Mouse (Mus musculus): ENCODE data around the gene Uba7. TPM values are rescaled to one million over a fixed set of nuclear protein-coding genes. Genes with fewer than 3 reads are reported as not detected.

Uba7 gene
- polyA plus RNA-seq, 1 experiment from 2014 or later, result 24.6 TPM

DNA sequence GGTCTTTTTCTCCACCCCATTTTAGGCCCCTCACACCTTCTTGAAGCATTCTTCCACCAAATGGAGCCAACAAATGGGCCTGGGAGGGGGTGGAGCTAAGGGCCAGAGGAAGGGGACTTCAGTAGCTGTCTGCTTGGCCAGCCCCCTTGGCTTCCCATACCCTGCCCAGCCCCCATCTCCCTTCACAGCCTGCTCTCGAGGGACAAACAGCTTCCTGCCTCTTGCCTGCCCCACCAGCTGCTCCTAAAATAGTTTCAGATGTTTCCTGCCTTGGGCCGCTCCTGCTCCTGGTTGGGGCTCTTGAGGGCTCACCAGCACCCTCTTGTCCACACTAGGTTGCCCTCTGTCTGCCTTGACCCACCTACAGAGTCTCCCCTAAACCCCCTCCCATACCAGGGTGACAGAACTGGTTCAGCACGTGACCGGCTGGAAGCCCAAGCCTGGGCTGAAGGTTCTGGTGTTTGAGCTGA, 8.2 kb downstream of the Uba7 start:
- no peaks in the 10 kb centered on the region for H3K9me3 ChIP-seq
- H3K4me1 ChIP-seq, result peaks cover 53% of the 10 kb centered on the region
- ATAC-seq (ENCODE audit: insufficient number of reproducible peaks, insufficient read depth, low FRiP score, low TSS enrichment), result 0 out of 2 replicates have a peak, but pooled peaks have one; percentile 19
- no peaks in the 10 kb centered on the region for H3K27me3 ChIP-seq
- peak overlapping the region; percentile 98 for H3K27ac ChIP-seq
- peak overlapping the region; percentile 88 for H3K9ac ChIP-seq
- peak overlapping the region; percentile 88 for H3K4me2 ChIP-seq (replicated peaks)
- 11% methylated on average over 4 of the region's 4 CpGs for WGBS
- H3K4me3 ChIP-seq, result peak overlapping the region; percentile 87
- no peaks in the 10 kb centered on the region for H3K36me3 ChIP-seq

DNA sequence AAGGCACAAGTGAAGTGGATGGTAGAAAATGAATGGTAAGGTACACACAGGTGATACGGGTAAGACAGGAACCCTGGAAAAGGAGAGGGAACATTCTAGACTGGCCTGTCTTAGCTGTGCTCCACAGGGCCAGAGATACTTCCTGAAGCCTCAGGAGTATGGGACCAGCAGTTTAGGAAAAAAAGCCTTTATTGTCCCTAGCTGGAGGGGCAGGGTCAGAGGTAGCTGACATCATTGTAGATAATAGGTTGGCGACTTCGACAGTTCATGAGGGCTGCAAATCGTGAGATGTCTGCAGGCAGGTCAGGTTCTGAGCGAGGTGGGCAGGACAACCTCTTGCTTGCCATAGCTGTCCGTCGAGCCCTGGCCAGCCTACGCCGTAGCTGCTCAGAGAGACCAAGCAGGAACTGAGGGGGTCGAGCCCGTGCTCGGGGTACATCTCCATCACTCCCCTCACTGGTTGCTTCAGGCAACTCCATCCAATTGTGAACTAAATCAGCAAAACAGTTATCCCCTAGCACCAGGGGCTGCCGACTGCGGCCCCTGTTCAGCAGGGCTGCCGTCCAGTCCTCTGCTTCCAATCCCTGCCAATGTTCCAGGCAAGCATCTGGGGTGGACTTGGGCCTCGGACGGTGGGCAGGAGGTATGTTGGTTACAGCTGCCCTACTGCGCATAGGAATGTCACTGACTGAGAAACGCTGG, 8.9 kb downstream of the Uba7 start:
- Histone ChIP-seq H3K4me3 (peak overlapping the region; percentile 87), H3K36me3 (no peaks in the 10 kb centered on the region), H3K4me2 (replicated peaks) (peak overlapping the region; percentile 88), H3K9me3 (no peaks in the 10 kb centered on the region), H3K9ac (peak overlapping the region; percentile 88), H3K27me3 (no peaks in the 10 kb centered on the region), H3K4me1 (peaks cover 53% of the 10 kb centered on the region), H3K27ac (peak overlapping the region; percentile 98)
- 23% methylated on average over 19 of the region's 19 CpGs for WGBS
- no peak for ATAC-seq (ENCODE audit: insufficient number of reproducible peaks, insufficient read depth, low FRiP score, low TSS enrichment)

DNA sequence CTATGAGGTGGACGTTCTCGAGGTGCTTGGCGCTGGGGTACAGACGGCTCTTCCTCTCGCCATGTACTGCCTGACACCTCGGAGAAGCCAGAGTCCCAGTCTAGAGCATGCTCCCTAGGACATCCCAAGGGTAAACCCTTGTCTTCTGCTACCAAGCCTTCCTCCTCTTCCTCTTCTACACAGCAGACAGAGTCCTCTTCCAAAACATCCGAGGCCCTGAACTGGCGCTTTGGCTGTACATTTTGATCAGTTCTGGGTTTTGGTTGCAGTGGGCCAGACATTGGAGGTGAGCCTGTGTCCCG, 9.4 kb downstream of the Uba7 start:
- Histone ChIP-seq H3K4me2 (replicated peaks) (peak overlapping the region; percentile 88), H3K9me3 (no peaks in the 10 kb centered on the region), H3K9ac (peak overlapping the region; percentile 88), H3K4me1 (peaks cover 53% of the 10 kb centered on the region), H3K36me3 (no peaks in the 10 kb centered on the region), H3K27ac (peak overlapping the region; percentile 98), H3K27me3 (no peaks in the 10 kb centered on the region), H3K4me3 (peak overlapping the region; percentile 87)
- ATAC-seq (ENCODE audit: insufficient number of reproducible peaks, insufficient read depth, low FRiP score, low TSS enrichment), result no peak
- 29% methylated on average over 9 of the region's 9 CpGs for WGBS

DNA sequence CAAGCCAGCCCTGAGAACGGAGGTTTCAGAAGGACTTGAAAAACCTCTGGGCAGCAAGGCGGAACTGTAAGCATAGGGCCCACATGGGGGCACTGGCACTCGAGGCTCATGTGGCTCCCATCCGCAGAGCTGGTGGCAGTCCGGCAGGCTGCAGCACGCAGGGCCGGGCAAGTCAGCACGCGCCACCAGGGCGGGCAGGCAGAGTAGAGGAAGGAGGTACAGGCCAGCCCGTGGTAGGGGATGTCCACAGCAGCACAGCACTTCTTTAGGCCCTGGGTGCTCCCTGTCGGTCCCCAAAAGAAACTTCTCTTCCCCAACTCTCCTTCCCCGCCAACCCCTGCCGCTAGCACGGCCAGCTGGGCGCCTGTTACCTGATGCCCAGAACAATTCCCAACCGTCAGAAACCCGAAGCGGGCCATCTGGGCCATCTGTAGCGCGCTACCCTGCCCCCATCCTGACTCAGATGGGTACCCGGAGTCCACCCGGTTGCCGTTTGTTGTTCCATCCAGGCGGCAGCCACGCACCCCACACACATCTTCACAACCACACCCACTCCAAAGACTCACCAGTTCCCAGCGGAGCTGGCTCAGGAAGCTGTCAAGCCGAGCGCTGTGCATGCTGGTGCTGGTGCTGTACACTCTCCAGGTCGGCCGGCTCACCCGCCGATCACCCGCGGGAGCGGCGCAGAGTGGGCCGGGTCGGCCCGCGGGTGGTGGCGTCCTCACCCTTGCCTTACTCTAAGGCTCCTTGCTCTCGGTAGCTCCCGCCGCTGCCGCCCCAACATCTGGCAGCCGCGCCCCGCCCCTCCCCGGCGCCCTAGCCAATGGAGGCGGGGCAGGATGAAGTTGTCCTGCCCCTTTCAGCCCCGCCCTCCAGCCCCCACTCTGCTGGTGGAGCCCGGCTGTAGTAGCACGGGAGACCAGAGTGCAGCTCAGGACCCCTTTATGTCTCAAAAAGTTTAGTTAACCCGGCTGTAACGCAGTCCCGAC, 10.1 kb downstream of the Uba7 start, which contains the start of gene Inka1:
Inka1 (minus strand) TSS at position 749 of the 989 bp plus-strand sequence.
- peak; percentile 64 for ATAC-seq (ENCODE audit: insufficient number of reproducible peaks, insufficient read depth, low FRiP score, low TSS enrichment)
- under 1% methylated on average over 58 of the region's 58 CpGs for WGBS
- peak within 1 kb of the TSS; percentile 88 for H3K9ac ChIP-seq
- peak within 1 kb of the TSS; percentile 88 for H3K4me2 ChIP-seq (replicated peaks)
- H3K9me3 ChIP-seq, result no peaks in the 10 kb centered on the region
- H3K27me3 ChIP-seq, result no peaks in the 10 kb centered on the region
- H3K36me3 ChIP-seq, result no peaks in the 10 kb centered on the region
- H3K4me3 ChIP-seq, result peak within 1 kb of the TSS; percentile 87
- H3K27ac ChIP-seq, result peak within 1 kb of the TSS; percentile 98
- H3K4me1 ChIP-seq, result peaks cover 46% of the 10 kb centered on the region

DNA sequence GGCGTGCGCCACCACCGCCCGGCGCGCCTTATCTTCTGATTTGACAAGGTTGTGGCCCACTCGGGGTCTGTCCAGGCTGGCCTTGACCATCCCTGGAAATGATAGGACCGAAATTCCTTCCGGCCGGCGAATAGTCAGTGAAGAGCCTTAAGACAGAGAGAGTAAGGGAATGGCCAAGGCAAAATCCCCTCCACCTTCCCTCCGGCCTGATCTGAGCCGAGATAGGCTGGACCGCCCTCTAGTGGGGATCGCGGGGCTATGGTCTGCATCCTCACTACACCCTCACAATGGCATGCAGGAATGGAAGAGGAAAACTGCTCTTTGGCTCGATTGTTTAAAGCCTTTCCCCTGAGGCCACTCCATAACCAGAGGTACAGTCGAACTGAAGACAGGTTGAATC, 11.1 kb downstream of the Uba7 start:
- no peaks in the 10 kb centered on the region for H3K36me3 ChIP-seq
- peaks cover 36% of the 10 kb centered on the region for H3K4me1 ChIP-seq
- H3K27me3 ChIP-seq, result no peaks in the 10 kb centered on the region
- WGBS, result 3% methylated on average over 18 of the region's 18 CpGs
- no peaks in the 10 kb centered on the region for H3K9me3 ChIP-seq
- 0 out of 2 replicates have a peak, but pooled peaks have one; percentile 17 for ATAC-seq (ENCODE audit: insufficient number of reproducible peaks, insufficient read depth, low FRiP score, low TSS enrichment)
- H3K27ac ChIP-seq, result peak overlapping the region; percentile 98
- peak overlapping the region; percentile 88 for H3K4me2 ChIP-seq (replicated peaks)
- peak overlapping the region; percentile 87 for H3K4me3 ChIP-seq
- no peak overlapping the region for H3K9ac ChIP-seq

DNA sequence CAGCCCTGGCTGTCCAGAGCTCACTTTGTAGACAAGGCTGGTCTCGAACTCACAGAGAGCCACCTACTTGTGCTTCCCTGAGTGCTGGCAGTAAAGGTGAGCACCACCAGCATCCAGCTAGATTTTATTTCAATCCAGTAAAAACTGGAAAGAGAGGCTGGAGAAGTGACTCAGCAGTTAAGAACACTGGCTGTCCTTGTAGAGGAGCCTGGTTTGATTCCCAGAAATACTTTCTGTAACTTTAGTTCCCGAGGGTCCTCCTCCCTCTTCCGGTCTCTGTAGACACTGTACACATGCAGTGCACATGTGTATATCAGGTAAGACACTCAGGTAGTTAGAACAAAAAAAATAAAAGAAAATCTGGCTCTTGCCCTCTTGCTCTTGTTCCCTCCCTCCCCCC, 12.6 kb downstream of the Uba7 start:
- no peak overlapping the region for H3K9ac ChIP-seq

DNA sequence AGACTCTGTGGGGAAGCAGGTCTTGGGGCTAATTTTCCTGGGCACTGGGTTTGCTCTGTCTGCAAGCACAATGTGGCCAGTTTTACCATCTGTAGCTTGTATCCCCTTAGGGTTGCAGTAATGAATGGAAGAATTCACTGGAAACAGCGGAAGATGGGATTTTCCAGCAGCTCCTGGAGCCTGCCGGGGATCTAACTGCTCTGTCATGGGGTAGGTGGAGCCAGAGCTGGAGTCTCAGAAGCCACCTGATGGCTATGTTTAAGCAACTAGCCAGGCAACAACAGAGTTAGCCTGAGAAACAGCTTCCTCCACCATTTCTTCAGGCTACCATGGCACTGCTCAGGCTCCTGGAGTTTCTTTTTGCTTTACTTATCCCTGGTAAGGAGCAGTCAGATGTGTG, 16.9 kb downstream of the Uba7 start, which contains the start of gene Cdhr4:
Cdhr4 (plus strand) TSS at position 301 of the 400 bp plus-strand sequence.
- ATAC-seq (ENCODE audit: insufficient number of reproducible peaks, insufficient read depth, low FRiP score, low TSS enrichment), result no peak
- WGBS, result 26% methylated on average over 2 of the region's 2 CpGs
- H3K27ac ChIP-seq, result peak within 1 kb of the TSS; percentile 5; the same call in 1 of the 2 replicates

More for the DNA sequence above, 12.6 kb downstream of the Uba7 start:
- H3K27ac ChIP-seq, result peak overlapping the region; percentile 65; the same call in 1 of the 2 replicates
- WGBS, result 41% methylated on average over 3 of the region's 3 CpGs
- H3K4me3 ChIP-seq, result no peak overlapping the region
- H3K4me2 ChIP-seq (replicated peaks), result no peak overlapping the region
- no peaks in the 10 kb centered on the region for H3K36me3 ChIP-seq
- no peaks in the 10 kb centered on the region for H3K27me3 ChIP-seq
- no peak for ATAC-seq (ENCODE audit: insufficient number of reproducible peaks, insufficient read depth, low FRiP score, low TSS enrichment)
- H3K9me3 ChIP-seq, result no peaks in the 10 kb centered on the region
- peaks cover 22% of the 10 kb centered on the region for H3K4me1 ChIP-seq

DNA sequence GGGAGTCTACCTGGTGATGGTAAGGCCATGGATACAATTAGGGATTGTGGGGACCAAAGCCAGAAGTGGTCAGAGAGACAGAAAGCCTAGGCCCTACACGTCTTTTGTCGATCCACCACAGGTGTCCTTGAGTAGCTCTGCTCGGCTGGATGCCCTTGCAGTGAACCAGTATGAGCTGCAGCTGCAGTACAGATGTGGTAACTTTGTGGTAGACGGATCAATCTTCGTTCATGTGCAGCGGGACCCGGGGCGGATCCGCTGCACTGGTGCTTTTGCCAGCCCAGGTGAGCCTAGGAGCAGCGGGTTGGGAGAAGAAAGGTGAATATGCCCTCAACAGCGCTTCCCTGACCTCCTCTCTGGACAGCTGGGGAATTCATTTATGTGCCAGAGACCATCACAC, 17.7 kb downstream of the Uba7 start:
- Histone ChIP-seq H3K4me2 (replicated peaks) (no peak overlapping the region), H3K27ac (no peak overlapping the region), H3K4me3 (no peak overlapping the region), H3K36me3 (no peaks in the 10 kb centered on the region), H3K4me1 (peaks cover 5% of the 10 kb centered on the region; the same call in 1 of the 2 replicates), H3K9ac (no peak overlapping the region), H3K9me3 (no peaks in the 10 kb centered on the region), H3K27me3 (no peaks in the 10 kb centered on the region)
- no peak for ATAC-seq (ENCODE audit: insufficient number of reproducible peaks, insufficient read depth, low FRiP score, low TSS enrichment)
- 81% methylated on average over 11 of the region's 11 CpGs for WGBS

More for the DNA sequence above, 16.9 kb downstream of the Uba7 start, which contains the start of gene Cdhr4:
- Histone ChIP-seq H3K9ac (no peak within 1 kb of the TSS), H3K27me3 (no peaks in the 10 kb centered on the region), H3K36me3 (no peaks in the 10 kb centered on the region), H3K4me2 (replicated peaks) (no peak within 1 kb of the TSS), H3K4me3 (no peak within 1 kb of the TSS), H3K4me1 (peaks cover 10% of the 10 kb centered on the region; the same call in 1 of the 2 replicates), H3K9me3 (no peaks in the 10 kb centered on the region)

DNA sequence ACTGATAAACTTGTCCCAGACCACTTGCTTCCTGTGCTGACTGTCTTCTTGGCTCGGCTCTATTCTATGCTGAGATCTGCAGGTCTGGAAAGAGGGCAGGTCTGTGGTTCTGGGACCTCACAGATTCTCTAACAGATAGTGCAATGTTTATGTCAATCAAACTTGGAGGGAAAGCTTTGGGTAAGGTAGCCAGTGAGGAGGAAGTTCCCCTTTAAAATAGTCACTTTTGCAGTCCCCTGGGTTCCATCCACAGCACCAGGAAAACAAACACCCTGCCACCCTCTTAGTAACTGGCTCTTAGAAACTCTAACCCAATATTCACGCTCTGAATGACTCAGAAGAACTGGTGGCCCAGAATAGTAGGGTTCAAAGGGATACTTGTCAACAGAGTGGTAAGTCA, 19.2 kb downstream of the Uba7 start:
- no peak for ATAC-seq (ENCODE audit: insufficient number of reproducible peaks, insufficient read depth, low FRiP score, low TSS enrichment)
- H3K4me2 ChIP-seq (replicated peaks), result no peak overlapping the region
- no peaks in the 10 kb centered on the region for H3K4me1 ChIP-seq
- no peaks in the 10 kb centered on the region for H3K27me3 ChIP-seq
- WGBS, result 68% methylated on average over 2 of the region's 2 CpGs
- no peak overlapping the region for H3K4me3 ChIP-seq
- no peaks in the 10 kb centered on the region for H3K36me3 ChIP-seq
- H3K9me3 ChIP-seq, result no peaks in the 10 kb centered on the region
- 0 out of 2 replicates have a peak overlapping the region, but pooled peaks have one; percentile 17 for H3K27ac ChIP-seq
- H3K9ac ChIP-seq, result no peak overlapping the region

DNA sequence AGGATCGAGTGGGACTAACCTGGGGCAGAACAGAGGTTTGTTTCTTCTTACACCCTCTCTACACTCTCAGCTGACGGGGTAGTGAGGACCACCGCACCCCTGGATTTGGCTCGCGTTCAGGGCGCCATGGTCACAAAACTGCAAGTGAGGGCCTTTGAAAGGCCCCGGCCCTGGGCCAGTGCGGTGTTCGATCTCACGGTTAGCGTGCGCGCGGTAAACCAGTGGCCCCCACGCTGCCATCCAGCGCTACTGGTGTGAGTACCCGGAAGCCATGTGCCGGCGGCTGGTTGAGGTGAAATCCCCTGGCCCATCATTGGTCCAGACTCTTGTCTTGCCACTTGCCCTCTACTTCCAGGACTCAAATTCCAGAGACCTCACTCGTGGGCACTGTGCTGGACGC, 20.2 kb downstream of the Uba7 start:
- Histone ChIP-seq H3K9me3 (no peaks in the 10 kb centered on the region), H3K4me2 (replicated peaks) (no peak overlapping the region), H3K36me3 (no peaks in the 10 kb centered on the region), H3K4me1 (no peaks in the 10 kb centered on the region), H3K27ac (no peak overlapping the region), H3K9ac (no peak overlapping the region), H3K27me3 (no peaks in the 10 kb centered on the region), H3K4me3 (no peak overlapping the region)
- WGBS, result 94% methylated on average over 21 of the region's 21 CpGs
- no peak for ATAC-seq (ENCODE audit: insufficient number of reproducible peaks, insufficient read depth, low FRiP score, low TSS enrichment)

DNA sequence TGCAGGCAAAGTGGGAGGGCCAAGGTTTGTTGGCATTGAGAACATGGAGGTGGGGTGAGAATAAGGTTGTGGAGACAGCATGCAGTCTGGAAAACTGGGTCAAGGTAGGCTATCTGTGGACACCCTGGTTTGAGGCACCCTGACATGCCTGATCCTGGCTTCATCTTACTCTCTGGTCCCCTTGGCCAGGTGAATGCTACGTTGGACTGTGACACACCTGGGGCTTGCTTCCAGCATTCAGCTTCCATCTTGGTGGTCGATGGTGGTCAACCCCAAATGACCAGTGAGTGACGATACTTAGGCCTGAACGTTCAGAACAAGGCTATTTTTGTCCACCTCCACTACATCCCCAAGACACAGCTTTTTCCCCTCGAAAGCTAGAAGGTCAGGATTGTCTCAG, 20.7 kb downstream of the Uba7 start, which contains the start of gene Gm20662:
Gm20662 (plus strand) TSS at position 301 of the 400 bp plus-strand sequence.
- WGBS, result 94% methylated on average over 5 of the region's 5 CpGs
- H3K36me3 ChIP-seq, result no peaks in the 10 kb centered on the region
- H3K4me3 ChIP-seq, result no peak within 1 kb of the TSS
- no peaks in the 10 kb centered on the region for H3K27me3 ChIP-seq
- no peak within 1 kb of the TSS for H3K9ac ChIP-seq
- ATAC-seq (ENCODE audit: insufficient number of reproducible peaks, insufficient read depth, low FRiP score, low TSS enrichment), result no peak
- no peak within 1 kb of the TSS for H3K27ac ChIP-seq
- no peaks in the 10 kb centered on the region for H3K9me3 ChIP-seq
- H3K4me1 ChIP-seq, result no peaks in the 10 kb centered on the region
- no peak within 1 kb of the TSS for H3K4me2 ChIP-seq (replicated peaks)
